Mouse (Mus musculus) olfactory bulb, adult 2 months (tissue): ENCODE measurements around the gene Plekhh2.

ENCODE experiments used
- CTCF ChIP-seq: fragments of 200-500 bp; IDR thresholded peaks from 2 replicates; pipeline ENCODE4 v1.5.1; 2012; ENCODE audit warnings: low read depth, mild to moderate bottlenecking, low read length, moderate library complexity; ENCODE audit not compliant: insufficient read depth
- POLR2A ChIP-seq: fragments of 200-500 bp; IDR thresholded peaks from 2 replicates; pipeline ENCODE4 v1.6.1; 2012; ENCODE audit warnings: mild to moderate bottlenecking, low read depth, low read length, moderate library complexity; ENCODE audit not compliant: insufficient read depth

- TF ChIP-seq CTCF (no peak), POLR2A (no peak)
Measured at GRCm38 (mm10) chr17:84520057-84520456, 8.4 kb downstream of the Plekhh2 start.
